Mouse (Mus musculus) hindlimb bud, embryonic 11.5 days (tissue): Measurements from ENCODE around the gene Gm28036.

Experiments
- DNase-seq: peaks from one replicate; pipeline ENCODE4 v3.0.0-alpha.2; 2012; ENCODE audit warnings: low read depth, low spot score; ENCODE audit errors: extremely low spot score

Gm28036 gene

GRCm38 (mm10) chr2:156087391-156088110 lies 39.3 kb downstream of the Gm28036 start:
- no peak for DNase-seq

- DNase-seq, result no peak
Measured at GRCm38 (mm10) chr2:156084541-156084940, 42.4 kb downstream of the Gm28036 start.

- DNase-seq, result no peak
Measured at GRCm38 (mm10) chr2:156080391-156080790, 46.5 kb downstream of the Gm28036 start.

- DNase-seq, result no peak
Measured at GRCm38 (mm10) chr2:156079674-156080073, 47.2 kb downstream of the Gm28036 start.

GRCm38 (mm10) chr2:156079183-156079560 lies 47.7 kb downstream of the Gm28036 start:
- DNase-seq, result no peak

- DNase-seq, result no peak
Measured at GRCm38 (mm10) chr2:156078421-156079182, 48.3 kb downstream of the Gm28036 start.

- DNase-seq, result no peak
Measured at GRCm38 (mm10) chr2:156077461-156077860, 49.4 kb downstream of the Gm28036 start.

GRCm38 (mm10) chr2:156073725-156074124 lies 53.2 kb downstream of the Gm28036 start:
- DNase-seq, result no peak

GRCm38 (mm10) chr2:156071236-156071635 lies 55.7 kb downstream of the Gm28036 start:
- no peak for DNase-seq

- no peak for DNase-seq
Measured at GRCm38 (mm10) chr2:156067916-156068315, 59.0 kb downstream of the Gm28036 start.

GRCm38 (mm10) chr2:156066126-156066525 lies 60.8 kb downstream of the Gm28036 start:
- no peak for DNase-seq

GRCm38 (mm10) chr2:156065099-156066041 lies 61.5 kb downstream of the Gm28036 start, which contains the start of gene Spag4:
Spag4 (plus strand) TSS chr2:156065175.
- DNase-seq, result no peak

GRCm38 (mm10) chr2:156052816-156053215 lies 74.1 kb downstream of the Gm28036 start, which contains the start of gene Fer1l4:
Fer1l4 (minus strand) TSS chr2:156052947.
- DNase-seq, result no peak

GRCm38 (mm10) chr2:156047929-156048328 lies 79.0 kb downstream of the Gm28036 start:
- DNase-seq, result no peak

- no peak for DNase-seq
Measured at GRCm38 (mm10) chr2:156042903-156043302, 84.0 kb downstream of the Gm28036 start.

GRCm38 (mm10) chr2:156039390-156039789 lies 87.5 kb downstream of the Gm28036 start:
- no peak for DNase-seq

- DNase-seq, result no peak
Measured at GRCm38 (mm10) chr2:156025482-156025881, 101.4 kb downstream of the Gm28036 start.
